Mouse (Mus musculus): Measurements from ENCODE around the gene Myo16.

The Myo16 gene

GRCm38 (mm10) chr8:10619689-10620088 is 466.0 kb downstream of the Myo16 start:
- no peak for DNase-seq (ENCODE audit: low read depth, low spot score)

GRCm38 (mm10) chr8:10625262-10625661 is 471.6 kb downstream of the Myo16 start:
- no peak for DNase-seq (ENCODE audit: low read depth, low spot score)

GRCm38 (mm10) chr8:10628725-10629124 is 475.0 kb downstream of the Myo16 start:
- DNase-seq (ENCODE audit: low read depth, low spot score), result no peak

- DNase-seq (ENCODE audit: low read depth, low spot score), result no peak
Observed at GRCm38 (mm10) chr8:10629862-10630261, 476.2 kb downstream of the Myo16 start.

- no peak for DNase-seq (ENCODE audit: low read depth, low spot score)
Observed at GRCm38 (mm10) chr8:10631006-10631405, 477.3 kb downstream of the Myo16 start.

GRCm38 (mm10) chr8:10632603-10633002 is 478.9 kb downstream of the Myo16 start:
- DNase-seq (ENCODE audit: low read depth, low spot score), result no peak

GRCm38 (mm10) chr8:10633360-10634140 is 479.8 kb downstream of the Myo16 start:
- no peak for DNase-seq (ENCODE audit: low read depth, low spot score)

GRCm38 (mm10) chr8:10634421-10634820 is 480.7 kb downstream of the Myo16 start:
- no peak for DNase-seq (ENCODE audit: low read depth, low spot score)

GRCm38 (mm10) chr8:10638871-10639270 is 485.2 kb downstream of the Myo16 start:
- DNase-seq (ENCODE audit: low read depth, low spot score), result no peak

- no peak for DNase-seq (ENCODE audit: low read depth, low spot score)
Observed at GRCm38 (mm10) chr8:10640176-10640810, 486.6 kb downstream of the Myo16 start.

GRCm38 (mm10) chr8:10640859-10641258 is 487.1 kb downstream of the Myo16 start:
- DNase-seq (ENCODE audit: low read depth, low spot score), result no peak

- no peak for DNase-seq (ENCODE audit: low read depth, low spot score)
Observed at GRCm38 (mm10) chr8:10641343-10641742, 487.6 kb downstream of the Myo16 start.

GRCm38 (mm10) chr8:10643244-10643643 is 489.5 kb downstream of the Myo16 start:
- no peak for DNase-seq (ENCODE audit: low read depth, low spot score)

- no peak for DNase-seq (ENCODE audit: low read depth, low spot score)
Observed at GRCm38 (mm10) chr8:10644481-10644880, 490.8 kb downstream of the Myo16 start.

- DNase-seq (ENCODE audit: low read depth, low spot score), result no peak
Observed at GRCm38 (mm10) chr8:10645740-10646139, 492.0 kb downstream of the Myo16 start.

GRCm38 (mm10) chr8:10646485-10646884 is 492.8 kb downstream of the Myo16 start:
- DNase-seq (ENCODE audit: low read depth, low spot score), result no peak

- no peak for DNase-seq (ENCODE audit: low read depth, low spot score)
Observed at GRCm38 (mm10) chr8:10651546-10652315, 498.0 kb downstream of the Myo16 start.

GRCm38 (mm10) chr8:10653282-10653681 is 499.6 kb downstream of the Myo16 start:
- peak; percentile 21 for DNase-seq (ENCODE audit: low read depth, low spot score)

GRCm38 (mm10) chr8:10654922-10655518 is 501.3 kb downstream of the Myo16 start:
- DNase-seq (ENCODE audit: low read depth, low spot score), result no peak

- peak; percentile 99 for DNase-seq (ENCODE audit: low read depth, low spot score)
Observed at GRCm38 (mm10) chr8:10663770-10664470, 510.2 kb downstream of the Myo16 start.

GRCm38 (mm10) chr8:10664861-10665543 is 511.3 kb downstream of the Myo16 start:
- DNase-seq (ENCODE audit: low read depth, low spot score), result peak; percentile 94
